Mouse (Mus musculus): ENCODE results near the gene Rgs3. TPM values are rescaled to one million over a fixed set of nuclear protein-coding genes. Genes with fewer than 3 reads are reported as not detected.

The Rgs3 gene
- total and polyA plus RNA-seq, 3 experiments, result not detected

DNA sequence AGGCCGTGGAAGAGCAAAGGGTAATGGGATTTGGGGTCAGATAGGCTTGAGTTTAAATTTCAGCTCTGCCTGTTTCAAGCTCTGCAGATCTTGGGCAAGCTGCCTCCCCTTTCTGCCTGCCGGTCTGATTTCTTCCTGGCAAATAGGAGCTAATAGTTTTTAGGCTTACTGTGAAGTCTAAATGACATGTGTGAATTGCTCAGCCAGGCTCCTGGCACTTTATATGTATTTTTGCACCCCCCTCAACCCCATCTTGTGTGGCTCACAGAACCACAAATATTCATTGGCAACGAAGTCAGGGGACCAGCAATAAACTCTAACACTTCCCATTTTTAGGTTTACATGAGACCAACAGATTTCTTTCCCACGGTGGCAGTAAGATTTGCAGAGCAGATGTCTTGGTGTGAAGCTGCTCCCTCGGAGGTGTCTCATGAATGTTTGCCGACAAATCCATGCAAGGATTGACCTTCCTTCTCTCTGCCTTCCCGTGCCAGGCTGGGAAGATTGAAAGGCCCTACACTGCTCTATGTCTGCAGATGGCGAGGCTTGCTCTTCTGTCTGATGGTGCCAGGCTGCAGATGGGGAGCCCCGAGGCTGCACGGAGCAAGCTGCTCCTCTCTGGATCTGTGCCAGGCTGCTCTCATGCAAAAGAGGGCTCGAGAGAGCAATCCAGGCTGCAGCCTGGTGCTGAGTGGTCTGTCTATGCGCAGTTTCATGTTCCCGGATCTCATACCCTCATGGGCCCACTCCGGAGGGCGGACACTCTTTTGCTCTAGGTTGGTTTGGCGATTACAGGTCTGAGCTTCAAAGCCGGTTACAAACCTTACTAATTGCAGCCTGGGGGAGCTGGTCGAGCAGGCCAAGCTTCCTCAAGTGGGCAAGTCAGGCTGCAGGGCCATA lies 23.0 kb downstream of the Rgs3 start:
- Histone ChIP-seq H3K4me1 (ENCODE audit: control insufficient read depth in 1 of 2, insufficient read depth in 2 of 2, low read length in 2 of 2) (no peaks in the 10 kb centered on the region), H3K27ac (ENCODE audit: control insufficient read depth, low read depth, low read length) (no peak overlapping the region), H3K9me3 (replicated peaks; ENCODE audit: insufficient read depth, low read length) (no peaks in the 10 kb centered on the region), H3K4me3 (ENCODE audit: control insufficient read depth in 1 of 2, insufficient read depth in 1 of 2, low read depth in 2 of 2, low read length in 2 of 2) (no peak overlapping the region), H3K9ac (ENCODE audit: control insufficient read depth, low read depth, low read length, poor library complexity, severe bottlenecking) (no peak overlapping the region), H3K79me2 (ENCODE audit: control insufficient read depth, insufficient read depth, low read length, poor library complexity) (no peaks in the 10 kb centered on the region), H3K36me3 (ENCODE audit: control insufficient read depth in 1 of 2, insufficient read depth in 2 of 2, low read length in 2 of 2) (no peaks in the 10 kb centered on the region), H3K27me3 (ENCODE audit: control insufficient read depth in 1 of 2, insufficient read depth in 2 of 2, low read length in 2 of 2) (peaks cover 0 to 2% of the 10 kb centered on the region in 2 experiments; a peak in 1 of 4 replicates)
- no peak for DNase-seq (ENCODE audit: low read depth, low spot score)
- TF ChIP-seq MAFK (IDR thresholded peaks at IDR 0.05; ENCODE audit: borderline replicate concordance, low read depth, low read length) (no peak), EP300 (IDR thresholded peaks at IDR 0.05; ENCODE audit: low read depth in 1 of 2, low read length in 2 of 2) (no peak), SMC3 (IDR thresholded peaks at IDR 0.05; ENCODE audit: low read depth, low read length) (no peak), MYB (IDR thresholded peaks at IDR 0.05; ENCODE audit: low read depth, low read length) (no peak), HCFC1 (IDR thresholded peaks at IDR 0.05; ENCODE audit: low read depth, low read length) (no peak), ELF1 (IDR thresholded peaks at IDR 0.05; ENCODE audit: low read depth, low read length) (no peak)

DNA sequence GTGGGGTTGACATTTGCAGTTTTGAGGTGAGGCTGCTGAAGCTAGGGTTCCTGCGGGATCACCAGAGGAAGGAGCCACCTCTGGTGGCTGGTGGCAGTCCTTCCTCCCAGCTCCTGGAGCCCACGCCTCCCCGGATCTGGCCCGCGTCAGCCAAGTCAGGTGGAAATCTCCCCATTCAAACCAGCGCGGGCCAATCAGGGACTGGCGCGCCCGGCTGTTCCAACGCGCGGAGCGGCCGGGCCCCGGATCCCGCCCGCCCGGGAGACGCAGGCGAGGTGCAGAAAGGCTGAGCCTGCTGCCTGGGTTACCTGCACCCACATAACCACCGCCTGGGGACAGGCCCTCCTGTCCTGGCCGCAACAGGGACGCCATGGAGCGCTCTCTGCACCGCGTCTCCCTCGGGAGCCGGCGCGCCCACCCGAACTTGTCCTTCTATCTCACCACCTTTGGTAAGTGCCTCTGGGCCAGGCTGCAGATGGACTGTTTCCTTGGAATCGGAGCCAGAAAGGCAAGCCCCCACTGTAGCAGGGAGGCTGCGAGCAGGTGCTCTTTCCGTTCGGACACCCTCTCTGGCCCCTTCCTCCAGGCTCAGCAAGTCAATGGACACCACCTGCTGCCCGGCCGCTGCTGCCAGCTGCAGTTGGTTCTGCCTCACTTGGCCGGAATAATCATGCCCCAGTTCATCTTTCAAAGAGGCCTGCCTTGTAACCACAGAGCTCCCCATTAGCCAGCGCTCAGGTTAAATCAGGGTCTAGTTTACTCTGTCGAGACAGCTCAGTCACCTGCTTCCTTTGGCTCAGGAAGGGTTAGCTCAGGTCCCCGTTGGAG lies 23.8 kb downstream of the Rgs3 start:
- Histone ChIP-seq H3K27ac (ENCODE audit: control insufficient read depth, low read depth, low read length) (no peak overlapping the region), H3K27me3 (ENCODE audit: control insufficient read depth in 1 of 2, insufficient read depth in 2 of 2, low read length in 2 of 2) (peaks cover 0 to 2% of the 10 kb centered on the region in 2 experiments; a peak in 1 of 4 replicates), H3K4me1 (ENCODE audit: control insufficient read depth in 1 of 2, insufficient read depth in 2 of 2, low read length in 2 of 2) (no peaks in the 10 kb centered on the region), H3K9ac (ENCODE audit: control insufficient read depth, low read depth, low read length, poor library complexity, severe bottlenecking) (no peak overlapping the region), H3K9me3 (replicated peaks; ENCODE audit: insufficient read depth, low read length) (no peaks in the 10 kb centered on the region), H3K36me3 (ENCODE audit: control insufficient read depth in 1 of 2, insufficient read depth in 2 of 2, low read length in 2 of 2) (no peaks in the 10 kb centered on the region), H3K4me3 (ENCODE audit: control insufficient read depth in 1 of 2, insufficient read depth in 1 of 2, low read depth in 2 of 2, low read length in 2 of 2) (no peak overlapping the region), H3K79me2 (ENCODE audit: control insufficient read depth, insufficient read depth, low read length, poor library complexity) (no peaks in the 10 kb centered on the region)
- no peak for TF ChIP-seq KAT2A (conservative IDR thresholded peaks at IDR 0.05; ENCODE audit: low read depth, low read length)
- TF ChIP-seq ZMIZ1 (IDR thresholded peaks at IDR 0.05; ENCODE audit: low read depth, low read length), result no peak
- TF ChIP-seq GABPA (IDR thresholded peaks at IDR 0.05; ENCODE audit: low read depth, low read length), result no peak
- TF ChIP-seq MXI1 (IDR thresholded peaks at IDR 0.05; ENCODE audit: low read depth, low read length), result no peak
- TF ChIP-seq UBTF (IDR thresholded peaks at IDR 0.05; ENCODE audit: borderline replicate concordance, insufficient read depth, low read depth, low read length), result no peak
- TF ChIP-seq NRF1 (IDR thresholded peaks at IDR 0.05; ENCODE audit: insufficient read depth, low read depth, low read length, poor library complexity, severe bottlenecking), result no peak
- TF ChIP-seq CHD2 (IDR thresholded peaks at IDR 0.05; ENCODE audit: low read length), result no peak
- no peak for TF ChIP-seq USF1 (IDR thresholded peaks at IDR 0.05; ENCODE audit: low read depth, low read length)
- TF ChIP-seq ZKSCAN1 (IDR thresholded peaks at IDR 0.05; ENCODE audit: low read depth, low read length), result no peak
- TF ChIP-seq CHD1 (IDR thresholded peaks at IDR 0.05; ENCODE audit: low read depth, low read length), result no peak
- no peak for TF ChIP-seq HCFC1 (IDR thresholded peaks at IDR 0.05; ENCODE audit: low read depth, low read length)
- TF ChIP-seq ZC3H11A (IDR thresholded peaks at IDR 0.05; ENCODE audit: low read depth, low read length), result no peak
- no peak for DNase-seq (ENCODE audit: low read depth, low spot score)
